Mouse (Mus musculus): Measurements from ENCODE around the gene Scaf1.

DNA sequence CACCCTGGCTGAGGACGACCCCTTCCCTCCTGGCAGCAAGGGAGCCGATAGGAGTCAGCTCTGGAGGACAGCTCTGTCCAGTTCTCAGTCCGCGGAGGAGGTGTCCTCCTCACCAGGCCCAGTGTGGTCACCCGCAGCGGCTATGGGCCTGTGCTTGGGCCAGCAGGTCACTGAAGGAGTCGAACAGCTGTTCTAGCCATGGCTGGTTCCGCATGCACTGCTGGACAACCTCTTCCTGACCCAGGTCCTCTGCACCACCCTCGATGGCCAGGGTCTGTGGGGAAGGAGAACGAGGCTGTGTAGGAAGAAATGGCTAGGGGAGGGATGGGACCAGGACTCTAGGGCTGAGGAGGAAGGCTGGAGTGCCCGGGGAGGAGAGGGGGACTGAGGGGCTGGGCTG, 12.2 kb upstream of the Scaf1 start:
- TF ChIP-seq POLR2A (IDR thresholded peaks at IDR 0.05; ENCODE audit: insufficient read depth, low read depth, low read length) (no peak), CTCF (IDR thresholded peaks at IDR 0.05; ENCODE audit: insufficient read depth, low read depth, low read length) (no peak)
